In genomic region chr12:111724638-111725337, GRCm38 (mm10) we compare ENCODE assay signal across 9 mouse cellular contexts. TPM values are rescaled to one million over a fixed set of nuclear protein-coding genes. Genes with fewer than 3 reads are reported as not detected.
A peak's percentile ranks its signal among the peaks of the same experiment; 100 is the strongest.
DNase-seq lines count a peak whose midpoint lies in the region; ATAC-seq and TF ChIP-seq lines count a peak whose summit lies in the region.
"Had no signal": no experiment of that assay in that cellular context is flagged by ENCODE, and none has a peak within 500 bp of the region (broad histone marks: within the 10 kb centered on the region; RNA-seq: fewer than 3 reads in every experiment).

No protein-coding gene starts in this region.

- TF ChIP-seq CTCF in lung, postnatal 0 days (IDR thresholded peaks at IDR 0.05) = no peak

- H3K27ac ChIP-seq in lung, postnatal 0 days (ENCODE audit: low read length) = no peak overlapping the region
- peak overlapping the region; percentile 16; the same call in 1 of the 2 replicates for H3K27ac ChIP-seq in intestine, embryonic 14.5 days (ENCODE audit: low read depth)

- H3K36me3 ChIP-seq in lung, postnatal 0 days (ENCODE audit: insufficient read depth, low read length) = peaks cover 4% of the 10 kb centered on the region; the same call in 1 of the 2 replicates
- H3K36me3 ChIP-seq in intestine, embryonic 14.5 days (ENCODE audit: control insufficient read depth, insufficient read depth, low read length) = peaks cover 15% of the 10 kb centered on the region

- H3K4me2 ChIP-seq in lung, postnatal 0 days (replicated peaks; ENCODE audit: low read depth, low read length) = no peak overlapping the region
- no peak overlapping the region for H3K4me2 ChIP-seq in intestine, embryonic 14.5 days (ENCODE audit: low read length)

- DNase-seq in lung, postnatal 0 days (ENCODE audit: low spot score) = peak; percentile 16
- no peak for DNase-seq in lung, postnatal 4 days
- peak; percentile 80 for DNase-seq in gastrocnemius, postnatal 25 days
- no peak for DNase-seq in intestine, embryonic 14.5 days (ENCODE audit: low spot score)
- DNase-seq in adrenal gland, postnatal 10 days = no peak
- no peak for DNase-seq in lung, postnatal 14 days
- no peak for DNase-seq in testis, postnatal 10 days (ENCODE audit: low spot score)

- no peaks in the 10 kb centered on the region for H3K27me3 ChIP-seq in lung, postnatal 0 days (replicated peaks; ENCODE audit: insufficient read depth, low read length)
- H3K27me3 ChIP-seq in intestine, embryonic 14.5 days (replicated peaks; ENCODE audit: control insufficient read depth, insufficient read depth, low read length) = no peaks in the 10 kb centered on the region
- H3K27me3 ChIP-seq: megakaryocyte, embryonic 14.5 days had no signal

- ATAC-seq in lung, postnatal 0 days = peak; percentile 49; the same call in 1 of the 2 replicates
- no peak for ATAC-seq in intestine, embryonic 14.5 days (replicated peaks; ENCODE audit: low FRiP score, low TSS enrichment, low read depth)
- ATAC-seq in frontal cortex, adult (ENCODE audit: low TSS enrichment) = no peak

- no peak for TF ChIP-seq EP300 in lung, postnatal 0 days (IDR thresholded peaks at IDR 0.05)

- H3K4me3 ChIP-seq in lung, postnatal 0 days (ENCODE audit: low read depth, low read length) = no peak overlapping the region
- H3K4me3 ChIP-seq in intestine, embryonic 14.5 days (ENCODE audit: low read depth, low read length) = no peak overlapping the region
- H3K4me3 ChIP-seq: megakaryocyte, embryonic 14.5 days had no signal

- no peaks in the 10 kb centered on the region for H3K4me1 ChIP-seq in lung, postnatal 0 days (ENCODE audit: insufficient read depth, low read depth, low read length)
- no peaks in the 10 kb centered on the region for H3K4me1 ChIP-seq in intestine, embryonic 14.5 days (replicated peaks; ENCODE audit: control insufficient read depth, insufficient read depth, low read length)

- 64% methylated on average over 6 of the region's 6 CpGs for WGBS in lung, postnatal 0 days
- 68% methylated on average over 6 of the region's 6 CpGs for WGBS in intestine, embryonic 14.5 days

- no peak overlapping the region for H3K9ac ChIP-seq in lung, postnatal 0 days (replicated peaks; ENCODE audit: low read depth)
- no peak overlapping the region for H3K9ac ChIP-seq in intestine, embryonic 14.5 days (ENCODE audit: low read length)

- no peaks in the 10 kb centered on the region for H3K9me3 ChIP-seq in lung, postnatal 0 days (ENCODE audit: low read length)
- no peaks in the 10 kb centered on the region for H3K9me3 ChIP-seq in intestine, embryonic 14.5 days (ENCODE audit: control insufficient read depth, low read length)
- H3K9me3 ChIP-seq: megakaryocyte, embryonic 14.5 days had no signal

RNA-seq across cellular contexts. Expression of gene Apopt1, which starts 11.7 kb away (rescaled TPM):
- 42.3 and 43.1 TPM in 2 replicates for polyA plus RNA-seq in lung, postnatal 0 days (2015; fragmentation: Nextera tagmentation; extraction: Ambion mirVana)
- 10 to 100 TPM; 37.7 to 38.9 TPM for total RNA-seq in gastrocnemius, postnatal 25 days (2021)
- 57.1 and 58.2 TPM in 2 replicates for polyA plus RNA-seq in intestine, embryonic 14.5 days (2014; fragmentation: Nextera tagmentation; extraction: Ambion mirVana)
- total RNA-seq in adrenal gland, postnatal 10 days (2021) = 10 to 100 TPM; 69.0 to 72.8 TPM

RNA-seq across cellular contexts. Expression of gene Bag5, which starts 11.7 kb away (rescaled TPM):
- 48.9 and 52.5 TPM in 2 replicates for polyA plus RNA-seq in lung, postnatal 0 days (2015; fragmentation: Nextera tagmentation; extraction: Ambion mirVana)
- 10 to 100 TPM; 10.9 to 14.6 TPM for total RNA-seq in gastrocnemius, postnatal 25 days (2021)
- polyA plus RNA-seq in intestine, embryonic 14.5 days (2014; fragmentation: Nextera tagmentation; extraction: Ambion mirVana) = 52.4 and 54.6 TPM in 2 replicates
- total RNA-seq in adrenal gland, postnatal 10 days (2021) = 10 to 100 TPM; 32.1 to 35.4 TPM

RNA-seq across cellular contexts. Expression of gene Klc1, which starts 33.9 kb away (rescaled TPM):
- 86.1 and 89.6 TPM in 2 replicates for polyA plus RNA-seq in lung, postnatal 0 days (2015; fragmentation: Nextera tagmentation; extraction: Ambion mirVana)
- 10 to 100 TPM; 59.9 to 68.0 TPM for total RNA-seq in gastrocnemius, postnatal 25 days (2021)
- polyA plus RNA-seq in intestine, embryonic 14.5 days (2014; fragmentation: Nextera tagmentation; extraction: Ambion mirVana) = 109 and 121 TPM in 2 replicates
- 100 to 1,000 TPM in 1 of 2 experiments, 10 to 100 TPM in 1; 94.0 to 133 TPM for total RNA-seq in adrenal gland, postnatal 10 days (2021)

RNA-seq across cellular contexts. Expression of gene Trmt61a, which starts 46.9 kb away (rescaled TPM):
- polyA plus RNA-seq in lung, postnatal 0 days (2015; fragmentation: Nextera tagmentation; extraction: Ambion mirVana) = 4.3 and 4.5 TPM in 2 replicates
- total RNA-seq in gastrocnemius, postnatal 25 days (2021) = 1 to 10 TPM; 2.7 to 2.9 TPM
- 9.9 and 13.1 TPM in 2 replicates for polyA plus RNA-seq in intestine, embryonic 14.5 days (2014; fragmentation: Nextera tagmentation; extraction: Ambion mirVana)
- total RNA-seq in adrenal gland, postnatal 10 days (2021) = 10 to 100 TPM in 1 of 2 experiments, 1 to 10 TPM in 1; 9.5 to 11.3 TPM

RNA-seq across cellular contexts. Expression of gene Ckb, which starts 52.6 kb away (rescaled TPM):
- polyA plus RNA-seq in lung, postnatal 0 days (2015; fragmentation: Nextera tagmentation; extraction: Ambion mirVana) = 153 TPM in 2 replicates
- total RNA-seq in gastrocnemius, postnatal 25 days (2021) = 10 to 100 TPM; 14.9 to 15.6 TPM
- polyA plus RNA-seq in intestine, embryonic 14.5 days (2014; fragmentation: Nextera tagmentation; extraction: Ambion mirVana) = 787 and 806 TPM in 2 replicates
- 10 to 100 TPM; 46.2 to 53.1 TPM for total RNA-seq in adrenal gland, postnatal 10 days (2021)

Comparison
In these comparisons a context has a peak if more than half of its experiments do, and no peak if none do; other contexts are left out.
1. DNase-seq: peak in lung, postnatal 0 days (single experiment) and gastrocnemius, postnatal 25 days (single experiment); none in lung, postnatal 4 days (0 of 2), intestine, embryonic 14.5 days (single experiment), adrenal gland, postnatal 10 days (single experiment), lung, postnatal 14 days (single experiment) and testis, postnatal 10 days (single experiment).